Mouse (Mus musculus): ENCODE results near the gene Gpr89. TPM values are rescaled to one million over a fixed set of nuclear protein-coding genes. Genes with fewer than 3 reads are reported as not detected.

The Gpr89 gene
- total RNA-seq, 4 experiments from 2014 or later = 37.0 to 45.8 (median 44.7) TPM

DNA sequence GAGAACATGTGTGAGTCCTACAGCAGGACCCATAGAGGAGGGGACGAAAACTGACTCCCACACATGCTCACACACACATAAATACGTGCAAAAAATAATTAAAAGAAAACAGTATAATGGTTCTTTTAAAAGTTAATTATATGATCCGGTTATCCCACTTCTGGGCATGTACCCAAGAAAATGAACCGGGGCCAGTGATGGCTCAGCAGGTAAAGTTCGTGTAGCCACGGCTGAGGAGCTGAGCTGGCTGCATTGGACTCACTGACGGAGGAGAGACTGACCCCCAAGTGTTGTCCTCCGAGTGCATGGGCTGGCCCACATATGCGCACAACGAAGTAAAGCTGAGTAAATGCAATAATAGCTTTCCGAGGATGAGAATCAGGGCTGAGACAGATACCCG is 80.5 kb downstream of the Gpr89 start:
- no peak for DNase-seq (ENCODE audit: low spot score in 2 of 2)

DNA sequence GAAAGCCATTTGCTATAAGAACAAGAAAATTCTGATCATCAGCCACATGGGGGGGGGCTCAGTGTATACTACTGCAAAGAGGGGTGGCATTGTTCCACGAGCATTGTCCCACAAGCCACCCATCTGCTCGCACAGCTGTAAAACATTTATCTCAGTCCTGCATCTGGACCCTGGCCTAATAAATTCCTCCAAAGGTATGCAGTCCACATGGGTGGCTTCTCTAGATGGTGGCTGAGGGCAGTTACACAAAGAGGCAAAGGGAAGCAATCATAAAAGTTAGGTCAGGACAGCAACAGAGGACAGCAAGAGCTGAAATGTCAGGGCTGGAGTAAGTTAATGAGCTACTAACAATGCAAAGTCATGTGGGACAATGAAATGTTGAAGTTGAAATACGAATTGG is 81.4 kb downstream of the Gpr89 start:
- no peak for DNase-seq (ENCODE audit: low spot score in 2 of 2)

DNA sequence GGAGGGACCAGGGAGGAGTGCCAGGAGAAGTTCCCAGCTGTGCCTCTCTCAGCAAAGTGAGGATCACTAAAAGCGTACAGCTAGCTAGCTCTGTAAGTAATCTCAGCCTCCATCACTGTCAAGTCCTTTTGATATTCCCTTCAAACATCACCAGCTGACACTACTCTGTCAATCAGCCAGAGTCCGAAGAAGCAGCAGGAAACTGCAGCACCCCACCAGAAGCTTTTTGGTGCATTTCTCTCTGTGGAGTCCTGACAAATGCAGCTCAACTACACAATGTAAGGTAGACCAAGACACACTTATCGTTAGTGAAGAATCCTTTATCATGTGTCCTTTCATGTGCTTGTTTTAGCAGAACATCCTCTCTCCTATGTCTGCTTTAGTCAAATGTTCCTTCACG is 83.6 kb downstream of the Gpr89 start:
- DNase-seq (ENCODE audit: low spot score in 2 of 2) = no peak

DNA sequence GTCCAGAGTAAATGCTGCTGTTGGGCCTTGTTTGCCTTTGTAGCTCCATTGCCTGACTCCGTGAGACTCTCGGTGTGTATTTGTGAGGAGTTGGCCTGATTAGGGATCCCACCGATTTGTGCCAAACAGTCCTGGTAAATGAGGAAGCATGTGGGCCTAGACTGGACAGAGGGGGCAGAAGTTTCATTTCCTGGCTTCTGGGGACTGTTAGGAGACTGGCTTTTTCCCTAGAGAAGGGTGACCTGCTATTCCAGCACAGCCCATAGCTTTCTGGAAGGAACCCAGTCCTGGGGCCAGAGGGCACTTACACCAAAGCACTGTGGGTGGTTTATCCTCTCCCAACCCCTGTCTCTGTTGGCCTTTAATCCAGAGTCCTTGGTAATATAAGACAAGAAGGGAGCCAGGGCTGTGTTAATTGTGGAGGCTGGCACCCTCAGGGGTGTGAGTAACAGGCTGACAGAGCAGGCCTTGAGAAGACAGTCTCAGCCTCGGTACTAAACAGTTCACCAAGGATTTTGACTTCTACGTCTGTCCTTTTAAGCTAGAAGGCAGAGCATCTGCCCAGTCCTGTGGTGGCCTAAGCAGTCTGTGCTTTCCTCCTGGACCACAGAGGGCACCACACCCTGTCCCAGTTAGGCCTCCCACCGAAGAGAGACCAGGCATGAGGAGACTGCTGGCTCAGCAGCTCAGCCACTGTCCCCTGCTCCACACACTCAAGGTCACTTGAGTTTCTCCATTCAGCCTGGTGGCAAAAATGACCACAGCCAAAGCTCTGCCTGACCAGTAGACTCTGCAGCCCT is 84.8 kb downstream of the Gpr89 start:
- no peak for DNase-seq (ENCODE audit: low spot score in 2 of 2)

Other genes starting within 250 kb of the Gpr89 start
- 1 to 10 TPM; 5.9 to 8.7 (median 6.7) TPM for gene Ankrd35, start 235.2 kb downstream of the Gpr89 start, total RNA-seq (2022)
- gene Pias3, start 209.0 kb downstream of the Gpr89 start, total RNA-seq (2022) = 10 to 100 TPM; 30.3 to 37.7 (median 34.3) TPM
- gene Nudt17, start 196.8 kb downstream of the Gpr89 start, total RNA-seq (2022) = 10 to 100 TPM; 12.6 to 18.6 (median 14.5) TPM
- 10 to 100 TPM; 23.0 to 25.4 (median 25.0) TPM for gene Polr3c, start 177.7 kb downstream of the Gpr89 start, total RNA-seq (2022)
- 10 to 100 TPM; 58.6 to 61.8 (median 60.4) TPM for gene Rnf115, start 177.7 kb downstream of the Gpr89 start, total RNA-seq (2022)
- gene Pdzk1, start 76.1 kb downstream of the Gpr89 start, total RNA-seq (2022) = under 1 TPM in 2 of 4 experiments, not detected in 2; 0.25 to 0.26 TPM
- not detected for gene Cd160, start 76.0 kb downstream of the Gpr89 start, total RNA-seq (2022)
- gene Gja5, start 653 bp downstream of the Gpr89 start, total RNA-seq (2022) = 1 to 10 TPM in 1 of 4 experiments, under 1 TPM in 3; 0.39 to 1.3 (median 0.62) TPM
- not detected for gene Gja8, start 20.7 kb upstream of the Gpr89 start, total RNA-seq (2022)